Mouse (Mus musculus) mature B cell (primary cell): ENCODE results near the gene Sigirr.

Source experiments
- in situ Hi-C: fragments of 300-500 bp; cut with MboI; formaldehyde crosslinking; loops from 2 replicates; pipeline ENCODE4 v1.14.3; 2019

Gene Sigirr

DNA sequence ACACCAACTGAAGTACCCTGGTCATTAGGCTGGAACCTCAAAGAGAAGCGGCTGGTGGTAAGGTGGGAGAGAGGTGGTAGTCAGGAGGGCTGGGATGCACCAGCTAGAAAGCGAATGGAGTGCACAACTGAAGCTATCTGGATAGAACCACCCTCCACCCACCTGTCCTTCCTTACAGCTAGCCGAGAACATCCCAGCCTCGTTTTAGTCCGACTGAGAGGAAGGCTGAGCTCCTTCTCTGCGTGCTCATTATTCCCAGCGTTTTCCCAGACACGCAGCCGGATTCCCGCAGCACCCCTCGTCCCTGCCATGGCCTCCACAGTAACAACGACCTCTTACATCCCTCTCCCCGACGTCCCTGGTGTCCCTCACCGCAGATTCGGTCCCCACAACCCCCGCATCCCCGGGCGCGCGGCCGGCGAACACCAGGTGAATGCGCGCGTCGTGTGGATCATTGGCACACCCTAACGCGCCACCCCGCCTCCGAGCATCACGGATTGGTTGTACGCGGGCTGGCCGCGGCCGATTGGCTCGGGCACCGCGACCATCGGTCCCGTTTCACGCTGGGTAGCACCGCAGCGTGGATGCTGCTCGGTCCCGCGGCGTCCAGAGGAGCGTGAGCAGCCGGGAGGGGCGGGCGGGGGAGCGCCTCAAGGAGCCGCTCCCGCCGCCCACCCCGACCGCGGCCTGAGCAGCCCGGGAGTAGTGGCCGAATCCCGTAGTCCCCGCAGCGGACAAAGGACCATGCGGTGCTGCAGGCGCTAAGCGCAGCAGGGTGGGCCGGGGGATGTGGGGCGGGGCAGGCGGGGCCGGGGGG lies 39.7 kb downstream of the Sigirr start, which contains the start of gene B4galnt4:
Gene B4galnt4, plus strand, starts transcription at position 679 of the 817 bp plus-strand sequence.
- in situ Hi-C loops, result no loop called here

DNA sequence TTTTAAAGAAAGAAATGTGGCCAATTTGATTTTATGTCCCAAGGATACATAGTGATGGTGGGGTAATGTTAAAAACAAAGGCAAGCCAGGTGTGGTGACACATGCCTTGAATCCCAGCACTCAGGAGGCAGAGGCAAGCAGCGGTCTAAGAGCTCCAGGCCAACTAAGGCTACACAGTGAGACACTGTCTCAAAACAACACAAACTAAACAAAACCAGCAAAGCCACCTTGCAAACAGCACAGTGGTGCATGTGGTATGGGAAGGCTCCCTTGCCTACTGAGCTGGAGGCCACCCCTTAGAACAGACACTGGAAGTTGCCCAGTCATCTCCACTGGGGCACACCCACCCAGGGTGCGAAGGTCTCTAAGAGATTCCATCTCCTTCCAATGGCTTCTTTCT lies 40.4 kb downstream of the Sigirr start:
- in situ Hi-C loops, result no loop called here

DNA sequence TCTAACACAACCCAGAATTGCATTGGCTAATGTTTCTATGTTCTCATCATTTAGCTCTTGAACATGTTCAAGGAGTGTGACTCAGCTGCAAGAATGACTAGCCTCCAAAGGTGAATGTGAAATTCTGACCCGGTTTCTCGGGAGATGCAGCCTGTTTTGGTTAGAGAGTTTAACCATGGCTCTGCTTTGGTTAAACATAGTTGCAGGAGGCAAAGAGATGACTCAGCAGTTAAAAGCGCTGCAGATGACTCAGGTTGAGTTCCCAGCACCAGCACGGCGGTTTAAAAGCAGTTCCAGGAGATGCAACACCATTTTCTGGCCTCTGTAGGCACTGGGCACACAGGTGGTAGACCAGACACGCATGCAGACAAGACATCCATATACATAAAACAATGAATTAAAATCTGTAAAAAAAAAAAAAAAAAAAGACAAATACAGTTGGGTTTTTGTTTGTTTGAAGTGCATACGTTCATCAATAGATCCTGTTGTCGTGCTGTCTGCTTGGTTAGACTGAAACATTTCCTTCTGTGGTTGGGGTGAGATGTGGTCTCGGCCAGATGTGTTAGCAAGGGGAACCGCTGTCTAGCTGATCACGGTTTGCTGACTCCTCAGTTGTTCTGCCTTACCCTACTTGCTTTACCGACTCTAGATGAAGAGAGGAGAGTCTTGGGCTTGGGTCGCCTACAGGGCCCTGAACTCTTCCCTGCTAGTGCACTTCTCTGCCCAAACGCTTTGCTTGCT lies 41.6 kb downstream of the Sigirr start:
- in situ Hi-C loops, result no loop called here

DNA sequence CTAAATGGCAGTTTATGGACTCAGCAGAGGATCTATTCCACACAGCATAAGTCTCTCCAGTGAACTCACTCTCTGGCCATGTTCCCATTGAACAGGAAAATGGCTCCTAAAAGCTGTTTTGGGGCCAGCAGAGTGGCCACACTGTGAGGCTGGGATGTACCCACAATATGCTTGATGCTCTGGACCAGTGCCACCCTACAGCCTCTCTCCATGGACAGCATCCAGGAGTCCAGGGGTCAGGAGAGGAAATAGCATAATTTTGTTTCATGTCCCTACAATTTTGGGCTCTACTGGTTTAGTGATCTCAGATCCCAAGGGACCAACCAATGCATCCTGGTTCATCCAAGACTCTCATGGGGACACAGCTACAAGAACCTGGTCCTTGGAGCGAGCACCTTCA lies 42.8 kb downstream of the Sigirr start:
- in situ Hi-C loops, result no loop called here

DNA sequence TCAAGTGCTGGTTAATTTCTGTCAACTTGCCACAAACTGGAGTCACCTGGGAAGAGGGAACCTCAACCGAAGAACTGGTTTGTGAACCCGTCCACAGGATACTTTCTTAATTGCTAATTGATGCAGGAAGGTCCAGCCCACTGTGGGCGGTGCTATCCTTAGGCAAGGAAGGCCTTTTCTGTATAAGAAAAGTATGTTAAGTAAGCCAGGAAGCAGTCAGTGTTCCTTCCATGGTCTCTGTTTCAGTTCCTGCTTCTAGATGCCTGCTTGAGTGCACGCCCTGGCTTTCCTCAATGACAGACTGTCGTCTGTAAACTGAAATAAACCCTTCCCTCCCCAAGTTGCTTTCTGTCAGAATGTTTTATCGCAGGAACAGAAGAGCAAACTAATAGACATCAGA lies 43.4 kb downstream of the Sigirr start:
- in situ Hi-C loops, result no loop called here

DNA sequence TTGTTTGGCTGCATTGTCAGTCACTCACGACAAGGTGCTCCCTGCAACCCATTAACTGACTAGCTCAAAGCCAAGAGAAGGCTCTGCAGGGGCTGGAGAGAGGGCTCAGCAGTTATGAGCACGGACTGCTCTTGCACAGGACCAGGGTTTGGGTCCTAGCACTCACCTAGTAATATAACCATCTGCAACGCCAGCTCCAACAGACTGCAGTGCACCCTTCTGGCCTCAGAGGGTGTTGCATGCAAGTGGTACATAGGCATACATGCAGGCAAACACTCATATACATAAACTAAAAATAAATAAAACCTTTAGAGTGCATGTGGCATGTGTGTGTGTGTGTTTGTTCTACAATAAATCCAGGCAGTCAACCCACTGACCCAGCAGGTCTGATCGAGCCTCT lies 44.6 kb downstream of the Sigirr start:
- in situ Hi-C loops, result no loop called here

DNA sequence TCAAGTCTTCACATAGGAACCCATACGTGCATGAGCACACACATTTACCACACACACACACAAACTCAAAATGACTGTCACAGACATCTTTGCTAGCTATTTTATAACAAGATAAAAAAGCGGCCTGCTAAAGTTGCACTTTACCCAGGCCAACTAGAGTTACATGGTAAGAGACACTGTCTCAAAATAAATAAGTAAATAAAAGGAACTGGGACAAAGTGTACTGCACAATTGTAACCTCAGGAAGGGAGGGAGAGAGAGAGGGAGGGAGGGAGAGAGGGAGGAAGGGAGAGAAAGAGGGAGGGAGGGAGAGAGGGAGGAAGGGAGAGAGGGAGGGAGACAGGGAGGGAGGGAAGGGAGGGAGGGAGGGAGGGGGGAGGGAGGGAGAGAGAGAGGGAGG lies 48.0 kb downstream of the Sigirr start:
- in situ Hi-C loops, result loop anchor here (5.0 kb wide), 1 partner anchor 205 kb away; the partner anchor contains the start of genes Odf3 and Scgb1c1

DNA sequence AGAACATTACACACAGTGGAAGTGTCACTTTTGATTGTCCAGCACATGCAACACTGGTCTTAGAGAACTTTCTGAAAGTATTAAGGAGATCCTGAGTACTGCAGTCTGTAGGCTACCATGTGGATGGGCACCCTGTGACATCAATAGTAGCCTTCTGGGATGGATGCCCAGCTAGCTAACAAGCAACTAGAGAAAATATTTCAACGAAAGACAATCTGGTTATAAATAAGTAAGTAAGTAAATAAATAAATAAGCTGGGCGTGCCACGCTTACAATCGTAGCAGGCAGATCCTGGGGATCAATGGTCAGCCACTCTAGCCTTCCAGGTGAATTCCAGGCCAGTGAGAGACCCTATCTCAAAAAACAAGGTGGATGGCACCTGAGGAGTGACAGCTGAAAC lies 48.4 kb downstream of the Sigirr start:
- in situ Hi-C loops, result loop anchor here (5.0 kb wide), 1 partner anchor 205 kb away; the partner anchor contains the start of genes Odf3 and Scgb1c1

DNA sequence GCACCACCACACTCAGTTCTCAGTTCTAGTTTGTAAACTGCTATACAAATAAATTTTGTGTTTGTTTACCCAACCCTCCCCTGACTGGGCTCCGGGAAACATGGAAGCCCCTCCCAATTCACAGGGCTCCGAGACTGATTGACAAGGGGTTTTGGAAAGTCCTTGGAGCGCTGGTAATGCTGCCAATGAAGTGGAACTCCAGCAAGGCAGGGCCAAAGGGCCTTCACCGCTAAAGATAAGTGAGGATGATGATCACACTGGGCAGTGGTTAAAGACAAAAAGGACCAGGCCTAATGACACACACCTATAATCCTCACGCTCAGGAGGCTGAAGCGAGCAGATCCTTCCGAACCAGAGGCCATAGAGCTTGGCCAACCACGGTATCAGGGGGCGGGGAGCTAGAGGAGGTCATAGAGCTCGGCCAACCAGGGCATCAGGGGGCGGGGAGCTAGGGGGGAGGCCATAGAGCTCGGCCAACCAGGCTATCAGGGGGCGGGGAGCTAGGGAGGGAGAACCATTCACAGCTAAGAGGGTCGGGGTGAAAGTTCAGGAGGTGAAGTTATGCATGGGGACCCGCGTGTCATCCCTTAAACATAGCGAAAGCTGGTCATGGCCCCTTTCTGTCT lies 49.2 kb downstream of the Sigirr start:
- in situ Hi-C loops, result loop anchor here (5.0 kb wide), 1 partner anchor 204 kb away; the partner anchor contains the start of genes Odf3 and Scgb1c1

DNA sequence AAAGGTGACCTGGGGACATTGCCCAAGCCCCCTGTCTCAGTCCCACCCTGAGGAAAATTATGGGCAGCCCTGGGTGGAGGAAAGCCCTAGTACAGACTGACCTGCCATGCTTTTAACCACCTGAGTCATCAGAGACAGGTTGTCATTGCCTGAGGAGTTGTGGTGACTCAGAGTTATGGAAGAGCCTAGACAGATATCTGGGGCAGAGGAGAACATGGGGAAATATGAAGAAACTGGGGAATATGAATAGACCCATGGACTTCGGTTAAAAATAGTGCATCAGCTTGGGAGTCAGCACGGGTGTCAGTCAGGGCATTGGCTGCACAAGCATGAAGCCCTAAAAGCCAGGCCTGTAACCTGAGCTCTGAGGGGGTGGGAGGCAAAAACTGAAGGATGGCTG lies 51.0 kb downstream of the Sigirr start:
- in situ Hi-C loops, result loop anchor here (5.0 kb wide), 1 partner anchor 147 kb away; the partner anchor contains the start of gene Cox8b

DNA sequence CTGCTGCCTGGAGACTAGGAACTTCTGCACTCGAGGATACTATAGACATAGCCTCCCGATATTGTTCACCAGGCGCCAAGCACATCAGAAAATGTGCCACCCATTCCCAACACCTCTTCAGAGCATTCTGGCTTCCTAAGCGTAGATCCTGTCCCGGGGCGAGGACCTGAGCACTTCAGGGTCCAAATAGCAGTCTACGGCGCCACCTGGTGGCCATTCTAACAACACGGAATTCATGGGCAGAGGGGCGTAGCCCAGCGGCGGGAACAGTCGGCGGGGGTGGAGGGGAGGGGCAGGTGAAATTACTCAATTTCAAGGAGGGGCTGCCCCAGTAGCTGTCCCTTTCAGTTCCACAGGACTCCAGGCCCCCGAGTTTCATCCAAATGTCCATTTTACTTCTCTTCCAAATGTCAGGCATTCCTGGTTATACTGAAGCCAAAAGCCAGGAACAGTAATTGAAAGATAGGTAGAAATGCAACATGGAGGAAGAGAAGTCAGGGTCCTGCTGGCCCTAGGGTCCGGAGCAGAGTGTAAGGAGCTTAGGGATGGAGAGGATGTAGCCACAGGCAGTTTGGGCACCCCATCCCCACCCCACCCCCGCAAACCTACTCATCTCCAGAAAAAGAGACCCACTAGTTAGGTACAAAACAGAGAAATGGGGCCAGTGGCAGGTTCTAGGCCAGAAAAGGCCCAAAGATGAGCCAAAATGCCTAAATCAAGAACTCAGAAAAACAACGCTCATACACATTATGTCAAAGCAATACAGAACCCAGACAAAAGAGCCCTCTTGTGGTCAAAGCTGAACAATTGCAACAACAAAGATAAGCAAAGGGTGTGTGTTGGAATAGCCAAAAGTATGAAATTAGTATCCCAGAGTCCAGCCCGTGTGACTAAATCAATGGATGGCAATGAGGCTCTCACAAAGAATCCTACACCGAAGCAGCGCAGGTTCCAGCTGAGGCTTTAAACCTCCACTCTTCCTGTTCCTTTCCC lies 51.9 kb downstream of the Sigirr start:
- in situ Hi-C loops, result loop anchor here (5.0 kb wide), 1 partner anchor 146 kb away; the partner anchor contains the start of gene Cox8b

DNA sequence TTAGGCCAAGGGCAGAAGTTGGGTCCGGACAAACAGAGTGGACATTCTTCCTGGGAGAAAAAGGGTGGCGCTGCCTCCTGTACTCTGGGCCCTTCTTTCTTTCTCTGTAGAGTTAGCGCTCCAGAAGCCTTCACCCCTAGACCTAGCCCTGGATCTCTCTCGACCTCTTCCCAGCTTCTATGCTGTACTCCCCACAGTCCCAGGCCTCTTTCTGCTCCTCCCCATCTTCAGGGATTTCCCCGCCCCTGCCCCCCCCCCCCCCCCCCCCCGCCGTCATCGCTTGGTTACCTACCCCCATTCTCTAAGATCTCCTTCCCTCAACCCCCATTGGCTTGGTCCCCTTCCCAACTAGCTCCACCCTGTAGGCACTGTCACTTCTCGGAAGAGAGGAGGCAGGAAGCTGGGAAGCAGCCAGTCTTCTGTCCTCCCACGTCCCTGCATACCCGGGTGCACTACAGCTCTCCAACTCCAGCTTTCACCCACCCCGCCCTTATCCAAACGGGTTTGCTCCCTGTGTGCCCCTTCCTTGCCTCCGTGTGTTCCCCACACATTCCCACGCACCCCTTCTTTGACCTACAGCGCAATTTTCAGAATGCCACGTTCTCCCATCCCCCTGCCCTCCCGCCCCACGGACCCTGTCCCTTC lies 52.7 kb downstream of the Sigirr start:
- in situ Hi-C loops, result loop anchor here (5.0 kb wide), 1 partner anchor 145 kb away; the partner anchor contains the start of gene Cox8b

DNA sequence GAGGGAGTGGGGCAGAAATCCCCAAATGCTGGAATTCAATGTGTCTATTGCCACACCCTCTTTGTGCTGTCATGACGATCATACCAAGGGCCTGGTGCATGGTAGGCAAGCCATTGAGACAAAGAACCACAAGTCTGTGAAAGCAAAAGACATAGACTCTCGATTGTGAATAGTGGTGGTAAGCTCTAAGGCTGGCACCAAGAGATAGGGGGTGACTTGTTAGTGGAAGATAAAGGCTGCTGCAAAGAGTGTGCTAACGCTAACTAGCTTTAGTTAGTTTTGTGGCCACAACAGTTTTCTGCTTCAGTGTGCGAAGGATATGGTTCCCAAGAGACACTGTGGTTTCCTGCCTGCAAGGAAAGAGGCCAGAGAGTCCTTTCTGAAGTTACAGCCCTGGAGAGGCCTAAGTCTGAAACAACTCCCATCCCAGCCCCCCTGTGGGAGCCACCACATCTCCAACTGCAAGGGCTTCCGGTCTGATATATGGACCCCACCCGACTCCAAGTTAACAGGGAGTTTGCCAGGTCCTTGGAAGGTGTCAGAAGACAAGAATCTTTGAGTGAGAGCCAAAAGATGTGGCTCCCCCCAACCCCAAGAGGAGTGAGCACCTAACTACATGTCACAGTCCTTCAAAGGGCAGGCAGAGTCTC lies 53.3 kb downstream of the Sigirr start:
- in situ Hi-C loops, result loop anchor here (5.0 kb wide), 1 partner anchor 145 kb away; the partner anchor contains the start of gene Cox8b

DNA sequence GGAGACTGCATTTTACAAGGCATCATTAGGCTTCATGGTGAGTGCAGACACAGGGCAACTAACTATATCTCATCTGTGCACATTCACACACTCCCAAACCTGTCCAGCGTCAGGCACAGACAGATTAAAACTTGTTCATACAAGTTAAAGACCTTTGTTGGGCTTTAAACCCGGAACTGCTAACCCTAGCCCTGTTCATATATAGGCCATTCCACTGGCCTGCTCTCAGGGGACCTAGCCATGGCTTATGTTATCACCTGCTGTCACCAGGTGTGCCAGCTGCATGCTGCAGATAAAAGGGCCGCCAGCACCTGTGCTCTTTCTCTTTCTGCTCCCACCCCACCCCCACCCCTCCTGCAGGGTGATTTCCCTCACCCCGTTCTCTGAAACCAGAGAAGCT lies 57.8 kb downstream of the Sigirr start:
- in situ Hi-C loops, result no loop called here

DNA sequence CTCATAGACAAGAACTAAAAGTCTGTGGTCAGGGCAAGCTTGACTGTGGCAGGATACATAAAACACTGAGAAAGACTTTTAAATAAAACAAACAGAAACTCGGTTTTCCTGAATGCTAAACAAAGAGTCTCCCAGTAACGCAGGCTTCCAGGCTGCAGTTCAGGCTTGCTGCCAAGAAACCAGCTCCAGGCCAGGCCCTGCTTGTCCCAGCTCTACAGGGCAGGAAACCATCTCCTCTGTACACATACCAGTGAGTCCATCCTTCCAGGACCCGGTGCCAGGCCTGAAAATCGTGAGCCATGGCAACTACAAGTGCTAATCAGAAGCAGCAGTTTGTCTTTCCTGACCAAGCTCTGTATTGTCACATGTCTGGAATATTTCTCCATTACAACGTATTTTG lies 58.7 kb downstream of the Sigirr start:
- in situ Hi-C loops, result no loop called here
